Mouse (Mus musculus) right cerebral cortex, postnatal 4 days (tissue): ENCODE data around the gene Prkcq.

ENCODE experiments used
- DNase-seq: peaks from one replicate; pipeline ENCODE4 v3.0.0-alpha.2; 2022

Gene Prkcq

GRCm38 (mm10) chr2:11171754-11172501, at the start of gene Prkcq:
Gene Prkcq, plus strand, starts transcription at chr2:11172108.
- DNase-seq, result peak; percentile 60

GRCm38 (mm10) chr2:11130881-11131280, 41.0 kb upstream of the Prkcq start:
- DNase-seq, result no peak

GRCm38 (mm10) chr2:11135718-11136117, 36.2 kb upstream of the Prkcq start:
- DNase-seq, result no peak

- no peak for DNase-seq
Measured at GRCm38 (mm10) chr2:11138076-11138475, 33.8 kb upstream of the Prkcq start.

GRCm38 (mm10) chr2:11139518-11140152, 32.3 kb upstream of the Prkcq start:
- DNase-seq, result no peak

GRCm38 (mm10) chr2:11140385-11140784, 31.5 kb upstream of the Prkcq start:
- no peak for DNase-seq

- DNase-seq, result no peak
Measured at GRCm38 (mm10) chr2:11149091-11149490, 22.8 kb upstream of the Prkcq start.

GRCm38 (mm10) chr2:11150975-11151374, 20.9 kb upstream of the Prkcq start:
- no peak for DNase-seq

GRCm38 (mm10) chr2:11151655-11152323, 20.1 kb upstream of the Prkcq start:
- no peak for DNase-seq

GRCm38 (mm10) chr2:11159641-11160040, 12.3 kb upstream of the Prkcq start:
- no peak for DNase-seq

GRCm38 (mm10) chr2:11160696-11161095, 11.2 kb upstream of the Prkcq start:
- DNase-seq, result no peak

- no peak for DNase-seq
Measured at GRCm38 (mm10) chr2:11161336-11161735, 10.6 kb upstream of the Prkcq start.

- no peak for DNase-seq
Measured at GRCm38 (mm10) chr2:11162701-11163100, 9.2 kb upstream of the Prkcq start.

- DNase-seq, result no peak
Measured at GRCm38 (mm10) chr2:11164170-11164569, 7.7 kb upstream of the Prkcq start.

GRCm38 (mm10) chr2:11169721-11170335, 2.1 kb upstream of the Prkcq start:
- DNase-seq, result no peak

GRCm38 (mm10) chr2:11172831-11173414, 1.0 kb downstream of the Prkcq start:
- no peak for DNase-seq

GRCm38 (mm10) chr2:11173521-11173920, 1.6 kb downstream of the Prkcq start:
- DNase-seq, result no peak

- no peak for DNase-seq
Measured at GRCm38 (mm10) chr2:11174101-11174500, 2.2 kb downstream of the Prkcq start.

GRCm38 (mm10) chr2:11177880-11178279, 6.0 kb downstream of the Prkcq start:
- no peak for DNase-seq

GRCm38 (mm10) chr2:11181510-11181909, 9.6 kb downstream of the Prkcq start:
- no peak for DNase-seq

- no peak for DNase-seq
Measured at GRCm38 (mm10) chr2:11182096-11182495, 10.2 kb downstream of the Prkcq start.

GRCm38 (mm10) chr2:11183991-11184390, 12.1 kb downstream of the Prkcq start:
- no peak for DNase-seq

- no peak for DNase-seq
Measured at GRCm38 (mm10) chr2:11186586-11186985, 14.7 kb downstream of the Prkcq start.
